Mouse (Mus musculus) naive thymus-derived CD4-positive, alpha-beta T cell, adult 2 months (primary cell): ENCODE measurements around the gene Hba-a2.
"Not testable (repeated sequence)": the region's sequence is repeated elsewhere in the genome, so short reads cannot be mapped to it uniquely, and the experiment has no call there.

Experiments
- DNase-seq: peaks from one replicate; pipeline ENCODE4 v3.0.0-alpha.2; 2011; ENCODE audit warnings: low read depth

Gene Hba-a2

GRCm38 (mm10) chr11:32296203-32296602 lies at the start of gene Hba-a2:
Hba-a2 (plus strand) TSS chr11:32296489.
- not testable (repeated sequence) for DNase-seq

- DNase-seq: no peak
Measured at GRCm38 (mm10) chr11:32247068-32247467, 49.2 kb upstream of the Hba-a2 start.

- DNase-seq: no peak
Measured at GRCm38 (mm10) chr11:32248350-32248749, 47.9 kb upstream of the Hba-a2 start.

- DNase-seq: no peak
Measured at GRCm38 (mm10) chr11:32250880-32251763, 45.2 kb upstream of the Hba-a2 start.

GRCm38 (mm10) chr11:32253121-32253520 lies 43.2 kb upstream of the Hba-a2 start:
- no peak for DNase-seq

- no peak for DNase-seq
Measured at GRCm38 (mm10) chr11:32256146-32256545, 40.1 kb upstream of the Hba-a2 start.

- no peak for DNase-seq
Measured at GRCm38 (mm10) chr11:32256566-32256965, 39.7 kb upstream of the Hba-a2 start.

GRCm38 (mm10) chr11:32262674-32263415 lies 33.4 kb upstream of the Hba-a2 start:
- DNase-seq: no peak

- DNase-seq: peak; percentile 21
Measured at GRCm38 (mm10) chr11:32265117-32265738, 31.1 kb upstream of the Hba-a2 start.

GRCm38 (mm10) chr11:32266194-32266593 lies 30.1 kb upstream of the Hba-a2 start:
- no peak for DNase-seq

- DNase-seq: no peak
Measured at GRCm38 (mm10) chr11:32266776-32267175, 29.5 kb upstream of the Hba-a2 start.

- DNase-seq: peak; percentile 97
Measured at GRCm38 (mm10) chr11:32267188-32267884, 29.0 kb upstream of the Hba-a2 start, which contains the start of gene Nprl3. Nprl3 (minus strand) TSS chr11:32267707.

GRCm38 (mm10) chr11:32267964-32268363 lies 28.3 kb upstream of the Hba-a2 start:
- no peak for DNase-seq

- no peak for DNase-seq
Measured at GRCm38 (mm10) chr11:32268952-32269351, 27.3 kb upstream of the Hba-a2 start.

GRCm38 (mm10) chr11:32271178-32271577 lies 25.1 kb upstream of the Hba-a2 start:
- DNase-seq: no peak

GRCm38 (mm10) chr11:32276347-32276746 lies 19.9 kb upstream of the Hba-a2 start, which contains the start of gene Hba-x:
Hba-x (plus strand) TSS chr11:32276400.
- DNase-seq: no peak

- no peak for DNase-seq
Measured at GRCm38 (mm10) chr11:32277736-32278457, 18.4 kb upstream of the Hba-a2 start.

GRCm38 (mm10) chr11:32278458-32278957 lies 17.8 kb upstream of the Hba-a2 start:
- DNase-seq: no peak

GRCm38 (mm10) chr11:32280646-32281045 lies 15.6 kb upstream of the Hba-a2 start:
- no peak for DNase-seq

- DNase-seq: no peak
Measured at GRCm38 (mm10) chr11:32281416-32282144, 14.7 kb upstream of the Hba-a2 start.
